Mouse (Mus musculus): ENCODE results near the gene Cbx8. TPM values are rescaled to one million over a fixed set of nuclear protein-coding genes. Genes with fewer than 3 reads are reported as not detected.
A peak's percentile ranks its signal among the peaks of the same experiment; 100 is the strongest.

Cbx8 gene
- total and polyA plus RNA-seq, 2 experiments from 2014 or later = 7.6 to 15.5 TPM

GRCm38 (mm10) chr11:119001493-119002128, 39.2 kb downstream of the Cbx8 start:
- ATAC-seq (ENCODE audit: low FRiP score) (no peak), DNase-seq (ENCODE audit: low spot score) (no peak)
- Histone ChIP-seq H3K27me3 (ENCODE audit: insufficient read depth, low read length) (no peaks in the 10 kb centered on the region), H3K9ac (replicated peaks; ENCODE audit: low read length, poor library complexity, severe bottlenecking) (no peak overlapping the region), H3K36me3 (ENCODE audit: insufficient read depth, low read length) (no peaks in the 10 kb centered on the region), H3K4me2 (ENCODE audit: low read depth, low read length, poor library complexity, severe bottlenecking) (no peak overlapping the region), H3K4me3 (ENCODE audit: low read depth, low read length) (no peak overlapping the region), H3K9me3 (ENCODE audit: low read length) (no peaks in the 10 kb centered on the region), H3K4me1 (ENCODE audit: insufficient read depth, low read length) (peaks cover 4% of the 10 kb centered on the region; the same call in 1 of the 2 replicates), H3K27ac (ENCODE audit: low read depth, low read length) (no peak overlapping the region)
- WGBS = 74% methylated on average over 4 of the region's 4 CpGs
- TF ChIP-seq CTCF (IDR thresholded peaks at IDR 0.05) = no peak

DNA sequence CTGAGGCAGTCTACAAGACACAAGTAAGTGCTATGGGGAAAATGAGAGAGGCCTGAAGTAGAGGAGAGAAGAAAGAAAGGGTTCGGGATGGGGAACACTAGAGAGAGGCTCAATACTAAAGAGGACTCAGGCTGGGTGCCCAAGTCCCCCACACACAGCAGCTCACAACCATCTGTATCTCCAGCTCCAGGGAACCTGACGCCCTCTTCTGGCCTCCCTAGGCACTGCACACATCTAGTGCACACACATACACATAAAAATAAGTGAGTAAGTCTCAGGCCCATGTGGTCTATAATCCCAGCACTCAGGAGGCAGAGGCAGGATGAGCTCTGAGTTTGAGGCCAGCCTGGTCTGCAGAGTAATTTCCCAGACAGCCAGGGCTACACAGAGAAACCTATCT, 39.9 kb downstream of the Cbx8 start:
- DNase-seq (ENCODE audit: low spot score) (no peak), ATAC-seq (ENCODE audit: low FRiP score) (no peak)
- Histone ChIP-seq H3K27me3 (ENCODE audit: insufficient read depth, low read length) (no peaks in the 10 kb centered on the region), H3K4me2 (ENCODE audit: low read depth, low read length, poor library complexity, severe bottlenecking) (no peak overlapping the region), H3K27ac (ENCODE audit: low read depth, low read length) (no peak overlapping the region), H3K4me1 (ENCODE audit: insufficient read depth, low read length) (peaks cover 4% of the 10 kb centered on the region; the same call in 1 of the 2 replicates), H3K9ac (replicated peaks; ENCODE audit: low read length, poor library complexity, severe bottlenecking) (no peak overlapping the region), H3K4me3 (ENCODE audit: low read depth, low read length) (no peak overlapping the region), H3K9me3 (ENCODE audit: low read length) (no peaks in the 10 kb centered on the region), H3K36me3 (ENCODE audit: insufficient read depth, low read length) (no peaks in the 10 kb centered on the region)
- 66% methylated on average over 2 of the region's 2 CpGs for WGBS
- peak; percentile 49 for TF ChIP-seq CTCF (IDR thresholded peaks at IDR 0.05)

- H3K4me3 ChIP-seq (ENCODE audit: low read depth, low read length) = 0 out of 2 replicates have a peak overlapping the region, but pooled peaks have one; percentile 6
- H3K9ac ChIP-seq (replicated peaks; ENCODE audit: low read length, poor library complexity, severe bottlenecking) = 0 out of 2 replicates have a peak overlapping the region, but pooled peaks have one; percentile 33
- H3K36me3 ChIP-seq (ENCODE audit: insufficient read depth, low read length) = no peaks in the 10 kb centered on the region
- peak overlapping the region; percentile 49 for H3K27ac ChIP-seq (ENCODE audit: low read depth, low read length)
- peak; percentile 10; the same call in 1 of the 2 replicates for TF ChIP-seq CTCF (IDR thresholded peaks at IDR 0.05)
- ATAC-seq (ENCODE audit: low FRiP score) (peak; percentile 67), DNase-seq (ENCODE audit: low spot score) (peak; percentile 82)
- H3K4me2 ChIP-seq (ENCODE audit: low read depth, low read length, poor library complexity, severe bottlenecking) = peak overlapping the region; percentile 41
- H3K9me3 ChIP-seq (ENCODE audit: low read length) = no peaks in the 10 kb centered on the region
- peaks cover 4% of the 10 kb centered on the region; the same call in 1 of the 2 replicates for H3K4me1 ChIP-seq (ENCODE audit: insufficient read depth, low read length)
- no peaks in the 10 kb centered on the region for H3K27me3 ChIP-seq (ENCODE audit: insufficient read depth, low read length)
- WGBS = 2% methylated on average over 26 of the region's 26 CpGs
These were observed 41.4 kb downstream of the Cbx8 start for GRCm38 (mm10) chr11:118999361-118999804.

DNA sequence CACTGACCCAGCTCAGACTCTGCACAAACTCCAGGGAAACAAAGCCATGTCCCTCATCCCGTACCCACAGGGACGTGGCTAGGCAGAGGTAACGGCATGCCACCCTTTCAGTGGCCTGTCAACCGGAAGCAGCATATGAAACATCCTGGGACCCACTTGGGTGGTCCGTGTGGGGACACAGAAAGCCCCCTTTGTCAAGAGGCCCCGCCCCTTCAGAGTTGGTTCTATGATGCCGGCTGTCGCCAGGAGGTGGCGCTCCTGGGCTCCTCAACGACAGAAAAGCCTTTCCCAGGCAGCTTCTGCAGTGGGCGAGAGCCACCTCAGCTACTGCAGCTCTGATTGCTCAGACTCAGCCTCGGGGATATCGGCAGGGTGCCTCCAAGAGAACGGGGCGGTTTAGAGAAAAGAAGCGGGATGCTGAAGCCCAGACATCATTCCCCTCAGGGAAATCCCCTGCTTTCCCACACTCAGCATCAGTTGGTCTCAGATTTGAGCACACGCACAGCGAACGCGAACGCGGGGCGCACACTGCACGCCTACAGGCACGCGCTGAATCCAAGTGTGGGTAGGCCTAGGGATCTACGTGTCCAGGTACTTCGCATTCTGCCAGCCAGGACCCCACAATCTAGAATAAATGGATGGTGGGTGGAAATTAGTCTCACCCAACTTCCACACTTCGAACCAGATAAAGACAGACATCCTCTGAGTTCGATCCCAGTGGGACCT, 42.1 kb downstream of the Cbx8 start:
- 2% methylated on average over 30 of the region's 30 CpGs for WGBS
- peaks cover 4% of the 10 kb centered on the region; the same call in 1 of the 2 replicates for H3K4me1 ChIP-seq (ENCODE audit: insufficient read depth, low read length)
- ATAC-seq (ENCODE audit: low FRiP score) = peak; percentile 78
- no peaks in the 10 kb centered on the region for H3K36me3 ChIP-seq (ENCODE audit: insufficient read depth, low read length)
- H3K27ac ChIP-seq (ENCODE audit: low read depth, low read length) = peak overlapping the region; percentile 49
- H3K4me2 ChIP-seq (ENCODE audit: low read depth, low read length, poor library complexity, severe bottlenecking) = peak overlapping the region; percentile 41
- peak overlapping the region; percentile 5; the same call in 1 of the 2 replicates for H3K4me3 ChIP-seq (ENCODE audit: low read depth, low read length)
- peak; percentile 95 for DNase-seq (ENCODE audit: low spot score)
- H3K9me3 ChIP-seq (ENCODE audit: low read length) = no peaks in the 10 kb centered on the region
- TF ChIP-seq CTCF (IDR thresholded peaks at IDR 0.05) = peak; percentile 94
- no peak overlapping the region for H3K9ac ChIP-seq (replicated peaks; ENCODE audit: low read length, poor library complexity, severe bottlenecking)
- H3K27me3 ChIP-seq (ENCODE audit: insufficient read depth, low read length) = no peaks in the 10 kb centered on the region

DNA sequence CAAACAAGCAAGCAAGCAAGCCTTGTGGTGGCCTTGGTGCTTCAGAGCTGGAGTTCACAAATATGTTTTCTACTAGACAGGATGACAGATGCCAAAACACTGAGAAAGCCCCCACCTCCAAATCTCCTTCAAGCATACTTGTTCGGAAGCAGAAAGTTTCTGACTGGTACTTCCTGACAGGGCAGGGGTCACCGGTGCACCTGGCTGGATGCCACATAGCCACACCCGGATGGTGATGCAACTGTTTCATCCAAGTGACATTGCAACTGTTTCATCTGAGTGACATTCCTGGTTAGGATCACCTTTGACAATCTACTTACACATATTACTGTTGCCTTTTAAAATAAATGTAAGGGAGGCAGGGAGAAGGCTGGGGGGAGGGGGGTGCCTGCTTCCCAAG, 43.6 kb downstream of the Cbx8 start:
- Histone ChIP-seq H3K36me3 (ENCODE audit: insufficient read depth, low read length) (no peaks in the 10 kb centered on the region), H3K4me1 (ENCODE audit: insufficient read depth, low read length) (peaks cover 4% of the 10 kb centered on the region; the same call in 1 of the 2 replicates), H3K27me3 (ENCODE audit: insufficient read depth, low read length) (no peaks in the 10 kb centered on the region), H3K4me3 (ENCODE audit: low read depth, low read length) (no peak overlapping the region), H3K9me3 (ENCODE audit: low read length) (no peaks in the 10 kb centered on the region), H3K27ac (ENCODE audit: low read depth, low read length) (no peak overlapping the region), H3K4me2 (ENCODE audit: low read depth, low read length, poor library complexity, severe bottlenecking) (no peak overlapping the region), H3K9ac (replicated peaks; ENCODE audit: low read length, poor library complexity, severe bottlenecking) (no peak overlapping the region)
- no peak for TF ChIP-seq CTCF (IDR thresholded peaks at IDR 0.05)
- DNase-seq (ENCODE audit: low spot score) = no peak
- no peak for ATAC-seq (ENCODE audit: low FRiP score)
- 84% methylated on average over 3 of the region's 3 CpGs for WGBS

DNA sequence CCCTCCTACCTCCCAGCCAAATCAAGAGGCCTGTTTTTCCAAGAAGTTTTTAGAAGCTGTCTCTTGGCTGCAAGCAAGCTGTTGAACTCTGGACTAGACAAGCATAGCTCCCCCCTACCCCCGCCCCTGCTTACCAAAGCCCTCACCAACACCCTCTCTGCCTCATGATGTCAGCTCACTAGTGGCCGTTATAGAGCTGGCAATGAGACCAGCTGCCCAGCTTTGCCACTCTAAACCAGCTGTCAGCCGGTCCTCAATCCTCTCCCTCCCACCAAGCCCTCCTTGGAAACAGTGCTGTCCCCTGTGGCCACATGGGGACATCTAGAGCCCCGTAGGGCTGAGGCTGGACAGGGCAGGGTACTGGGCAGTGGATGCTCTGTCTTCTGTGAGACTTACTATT, 45.3 kb downstream of the Cbx8 start:
- H3K27me3 ChIP-seq (ENCODE audit: insufficient read depth, low read length) = no peaks in the 10 kb centered on the region
- TF ChIP-seq CTCF (IDR thresholded peaks at IDR 0.05) = peak; percentile 22; the same call in 1 of the 2 replicates
- no peak overlapping the region for H3K4me3 ChIP-seq (ENCODE audit: low read depth, low read length)
- H3K36me3 ChIP-seq (ENCODE audit: insufficient read depth, low read length) = no peaks in the 10 kb centered on the region
- peaks cover 4% of the 10 kb centered on the region; the same call in 1 of the 2 replicates for H3K4me1 ChIP-seq (ENCODE audit: insufficient read depth, low read length)
- H3K9ac ChIP-seq (replicated peaks; ENCODE audit: low read length, poor library complexity, severe bottlenecking) = no peak overlapping the region
- no peak overlapping the region for H3K27ac ChIP-seq (ENCODE audit: low read depth, low read length)
- no peak overlapping the region for H3K4me2 ChIP-seq (ENCODE audit: low read depth, low read length, poor library complexity, severe bottlenecking)
- H3K9me3 ChIP-seq (ENCODE audit: low read length) = no peaks in the 10 kb centered on the region
- DNase-seq (ENCODE audit: low spot score) (peak; percentile 64), ATAC-seq (ENCODE audit: low FRiP score) (no peak)
- 27% methylated on average over 4 of the region's 4 CpGs for WGBS

Data from midbrain, postnatal 0 days (tissue).